Mouse (Mus musculus) cortical plate, adult 2 months (tissue): Measurements from ENCODE around the gene Rabl3.

Experiments
- CTCF ChIP-seq: fragments of 200-500 bp; IDR thresholded peaks from 2 replicates; pipeline ENCODE4 v1.5.1; 2011; ENCODE audit warnings: mild to moderate bottlenecking, control low read depth, low read length; ENCODE audit not compliant: insufficient read depth; ENCODE audit errors: extremely low read depth
- POLR2A ChIP-seq: fragments of 200-500 bp; IDR thresholded peaks from 2 replicates; pipeline ENCODE4 v1.6.1; 2011; ENCODE audit warnings: mild to moderate bottlenecking, low read length, control low read depth; ENCODE audit not compliant: insufficient read depth; ENCODE audit errors: extremely low read depth

DNA sequence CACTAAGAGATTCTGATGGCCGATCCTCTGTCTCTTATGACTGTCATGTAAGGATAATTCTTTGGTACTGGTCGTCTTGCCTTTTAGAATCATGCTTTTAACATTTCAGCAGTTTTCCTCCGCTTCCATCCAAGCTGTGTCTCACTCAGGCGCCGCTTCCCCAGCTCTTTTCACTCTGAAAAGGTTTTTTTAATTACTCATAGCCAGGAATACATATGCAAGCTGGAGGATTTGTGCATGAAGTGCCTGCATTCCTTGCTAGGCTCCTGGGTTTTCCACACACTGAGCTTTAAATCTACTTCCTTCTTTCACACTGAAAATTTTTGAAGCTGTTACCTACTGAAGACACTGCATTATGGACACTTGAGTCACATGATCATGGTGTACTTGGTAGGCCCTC, 23.3 kb downstream of the Rabl3 start:
- TF ChIP-seq CTCF (no peak), POLR2A (no peak)
